Mouse (Mus musculus) testis, adult 2 months (tissue): ENCODE results near the gene Synpo2.

Source experiments
- CTCF ChIP-seq: fragments of 200-500 bp; IDR thresholded peaks from 2 replicates; pipeline ENCODE4 v1.5.1; 2012; ENCODE audit warnings: low read depth, mild to moderate bottlenecking, inconsistent platforms, low read length, moderate library complexity; ENCODE audit not compliant: control insufficient read depth, insufficient read depth, insufficient replicate concordance
- POLR2A ChIP-seq: fragments of 200-500 bp; IDR thresholded peaks from 2 replicates; pipeline ENCODE4 v1.6.1; 2012; ENCODE audit warnings: low read depth, mild to moderate bottlenecking, inconsistent platforms, low read length, moderate library complexity; ENCODE audit not compliant: control insufficient read depth

GRCm38 (mm10) chr3:123234191-123234836, 1.6 kb downstream of the Synpo2 start:
- TF ChIP-seq POLR2A, result no peak
- no peak for TF ChIP-seq CTCF
